Mouse (Mus musculus) neural tube, embryonic 13.5 days (tissue): Measurements from ENCODE around the gene Spryd4. TPM values are rescaled to one million over a fixed set of nuclear protein-coding genes. Genes with fewer than 3 reads are reported as not detected.
A peak's percentile ranks its signal among the peaks of the same experiment; 100 is the strongest.
"Not testable (repeated sequence)": the region's sequence is repeated elsewhere in the genome, so short reads cannot be mapped to it uniquely, and the experiment has no call there.

Experiments
- ATAC-seq: fragments of 200-750 bp; cut with Nextera tagmentation; 2 replicates; pipeline ENCODE4 v1.8.0; 2017; ENCODE audit warnings: low read depth, mild to moderate bottlenecking, moderate TSS enrichment, moderate library complexity
- H3K27ac ChIP-seq: fragments of 300-500 bp; sonication (generic); replicated peaks from 2 replicates; pipeline ENCODE4 v1.5.1; 2015; ENCODE audit warnings: moderate library complexity, mild to moderate bottlenecking, inconsistent platforms
- H3K27me3 ChIP-seq: fragments of 300-500 bp; sonication (generic); 2 replicates; pipeline ENCODE4 v1.6.1; 2015; ENCODE audit warnings: mild to moderate bottlenecking, inconsistent platforms
- H3K36me3 ChIP-seq: fragments of 300-500 bp; sonication (generic); 2 replicates; pipeline ENCODE4 v1.6.1; 2015; ENCODE audit warnings: mild to moderate bottlenecking, inconsistent platforms
- H3K4me1 ChIP-seq: fragments of 300-500 bp; sonication (generic); replicated peaks from 2 replicates; pipeline ENCODE4 v1.6.1; 2015; ENCODE audit warnings: inconsistent platforms
- H3K4me2 ChIP-seq: fragments of 300-500 bp; sonication (generic); 2 replicates; pipeline ENCODE4 v1.6.1; 2015; ENCODE audit warnings: inconsistent platforms, mild to moderate bottlenecking, moderate library complexity
- H3K4me3 ChIP-seq: fragments of 300-500 bp; sonication (generic); 2 replicates; pipeline ENCODE4 v1.5.1; 2015; ENCODE audit warnings: mild to moderate bottlenecking, inconsistent platforms
- H3K9ac ChIP-seq: fragments of 300-500 bp; sonication (generic); 2 replicates; pipeline ENCODE4 v1.6.1; 2015; ENCODE audit warnings: moderate library complexity, mild to moderate bottlenecking, inconsistent platforms
- H3K9me3 ChIP-seq: fragments of 300-500 bp; sonication (generic); 2 replicates; pipeline ENCODE4 v1.6.1; 2016; ENCODE audit warnings: inconsistent platforms
- WGBS: fragments of 180-500 bp; shearing (Covaris S2); methylation state at CpG from one replicate; pipeline ENCODE4 v1.1.7; 2015; 5-methylcytosine and 5-hydroxymethylcytosine counted together
- polyA plus RNA-seq: library from polyadenylated mRNA; unstranded; fragments of >200 nt; fragmentation: Nextera tagmentation; extraction: Ambion mirVana; gene quantifications from 2 replicates; pipeline ENCODE4 v1.2.1, GENCODE M21; 2015

The Spryd4 gene
- polyA plus RNA-seq, 1 experiment from 2014 or later, result 21.5 TPM

- 88% methylated on average over 4 of the region's 4 CpGs for WGBS
- peak; percentile 32; the same call in 1 of the 2 replicates for ATAC-seq
- Histone ChIP-seq H3K4me2 (no peak overlapping the region), H3K4me3 (no peak overlapping the region), H3K27ac (no peak overlapping the region), H3K4me1 (peaks cover 31% of the 10 kb centered on the region), H3K27me3 (no peaks in the 10 kb centered on the region), H3K36me3 (no peaks in the 10 kb centered on the region), H3K9me3 (no peaks in the 10 kb centered on the region), H3K9ac (no peak overlapping the region)
Observed at GRCm38 (mm10) chr10:128177316-128177715, 34.3 kb downstream of the Spryd4 start.

DNA sequence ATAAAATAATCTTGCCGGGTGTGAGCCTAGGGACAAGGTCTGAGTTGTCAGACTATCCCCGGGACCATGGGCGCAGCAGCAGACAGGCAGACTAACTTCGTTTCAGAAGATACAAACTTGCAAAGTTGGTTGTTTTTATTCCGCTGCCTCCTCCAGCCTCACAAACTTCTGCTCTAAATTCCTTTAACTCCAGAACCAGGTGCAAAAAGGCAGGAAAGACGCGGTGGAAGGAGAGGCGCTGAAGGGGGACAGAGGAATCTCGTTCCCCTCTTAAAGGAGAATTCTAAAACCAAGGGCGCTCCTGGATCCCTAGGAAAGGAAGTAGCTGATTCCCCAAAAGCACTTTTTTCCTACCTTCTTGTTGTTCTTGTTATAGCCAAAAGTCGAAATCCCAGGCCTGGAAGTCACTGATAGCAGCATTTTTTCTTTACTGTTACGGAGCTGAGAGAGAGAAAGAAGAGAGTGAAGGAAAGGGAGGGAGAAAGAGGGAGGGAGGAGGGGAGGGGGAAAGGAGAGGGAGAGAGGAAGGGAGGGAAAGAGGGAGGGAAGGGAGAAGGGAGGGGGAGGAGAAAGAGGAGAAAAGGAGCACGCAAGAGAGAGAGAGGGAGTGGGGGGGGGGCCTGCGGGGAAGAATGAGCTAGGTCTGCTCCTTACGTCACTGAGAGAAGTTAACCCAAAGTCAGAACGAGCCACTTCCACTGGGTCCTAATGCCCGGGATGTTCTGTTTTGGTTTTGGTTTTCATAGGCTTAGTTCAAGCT, 35.4 kb downstream of the Spryd4 start:
- ATAC-seq, result peak; percentile 87
- H3K27ac ChIP-seq, result peak overlapping the region; percentile 75
- peak overlapping the region; percentile 60 for H3K4me2 ChIP-seq
- H3K36me3 ChIP-seq, result no peaks in the 10 kb centered on the region
- no peaks in the 10 kb centered on the region for H3K9me3 ChIP-seq
- H3K4me1 ChIP-seq, result peaks cover 31% of the 10 kb centered on the region
- H3K9ac ChIP-seq, result peak overlapping the region; percentile 68
- H3K27me3 ChIP-seq, result no peaks in the 10 kb centered on the region
- under 1% methylated on average over 17 of the region's 17 CpGs for WGBS
- peak overlapping the region; percentile 48 for H3K4me3 ChIP-seq

- H3K4me1 ChIP-seq, result peaks cover 31% of the 10 kb centered on the region
- no peaks in the 10 kb centered on the region for H3K27me3 ChIP-seq
- H3K9ac ChIP-seq, result peak overlapping the region; percentile 68
- peak overlapping the region; percentile 48 for H3K4me3 ChIP-seq
- no peak for ATAC-seq
- H3K36me3 ChIP-seq, result no peaks in the 10 kb centered on the region
- H3K9me3 ChIP-seq, result no peaks in the 10 kb centered on the region
- WGBS, result 27% methylated on average over 3 of the region's 3 CpGs
- peak overlapping the region; percentile 60 for H3K4me2 ChIP-seq
- no peak overlapping the region for H3K27ac ChIP-seq
Observed at GRCm38 (mm10) chr10:128175302-128175701, 36.3 kb downstream of the Spryd4 start.

- not testable (repeated sequence) for H3K4me2 ChIP-seq, H3K27ac ChIP-seq, H3K9me3 ChIP-seq, H3K36me3 ChIP-seq, H3K27me3 ChIP-seq, H3K9ac ChIP-seq, ATAC-seq, H3K4me3 ChIP-seq
- H3K4me1 ChIP-seq, result peaks cover 26% of the 10 kb centered on the region
- WGBS, result 93% methylated on average over 10 of the region's 10 CpGs
Observed at GRCm38 (mm10) chr10:128171348-128171747, 40.3 kb downstream of the Spryd4 start.

DNA sequence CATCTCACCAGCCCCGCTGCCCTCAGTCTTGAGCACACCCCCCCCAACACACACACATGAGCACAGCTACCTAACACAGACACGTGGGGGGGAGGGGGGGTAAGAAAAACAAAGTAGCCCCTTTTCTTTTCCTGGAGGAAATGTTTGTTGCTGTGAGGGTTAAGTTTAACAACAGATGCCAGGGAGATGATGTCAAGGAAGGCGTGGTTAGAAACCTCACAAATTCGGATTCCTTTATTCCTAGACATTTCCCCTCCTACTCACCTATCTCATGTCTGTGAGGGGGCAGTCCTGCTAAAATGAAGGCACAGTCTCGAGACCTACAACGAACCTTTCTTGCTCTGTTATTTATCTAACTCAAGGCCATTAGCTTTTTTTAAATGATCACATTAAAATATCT, 44.5 kb downstream of the Spryd4 start:
- no peaks in the 10 kb centered on the region for H3K36me3 ChIP-seq
- H3K27ac ChIP-seq, result no peak overlapping the region
- H3K4me2 ChIP-seq, result no peak overlapping the region
- no peak overlapping the region for H3K9ac ChIP-seq
- no peaks in the 10 kb centered on the region for H3K9me3 ChIP-seq
- no peak overlapping the region for H3K4me3 ChIP-seq
- no peak for ATAC-seq
- H3K4me1 ChIP-seq, result no peaks in the 10 kb centered on the region
- WGBS, result 67% methylated on average over 6 of the region's 6 CpGs
- no peaks in the 10 kb centered on the region for H3K27me3 ChIP-seq

GRCm38 (mm10) chr10:128165726-128166125, 45.9 kb downstream of the Spryd4 start:
- H3K27ac ChIP-seq, ATAC-seq, H3K4me2 ChIP-seq, H3K9ac ChIP-seq, H3K4me1 ChIP-seq, H3K27me3 ChIP-seq, H3K9me3 ChIP-seq, H3K4me3 ChIP-seq, H3K36me3 ChIP-seq: not testable (repeated sequence)
- 75% methylated on average over 2 of the region's 3 CpGs for WGBS

Other genes with a start within 250 kb of the Spryd4 start
- gene Hsd17b6, start 204.2 kb downstream of the Spryd4 start, polyA plus RNA-seq, result not detected in 2 replicates
- gene Prim1, start 196.6 kb downstream of the Spryd4 start, polyA plus RNA-seq, result 32.1 and 35.9 TPM in 2 replicates
- 612 and 618 TPM in 2 replicates for gene Naca, start 176.2 kb downstream of the Spryd4 start, polyA plus RNA-seq
- gene Ptges3, start 152.9 kb downstream of the Spryd4 start, polyA plus RNA-seq, result 448 and 456 TPM in 2 replicates
- 2,119 and 2,171 TPM in 2 replicates for gene Atp5b, start 128.5 kb downstream of the Spryd4 start, polyA plus RNA-seq
- gene Baz2a, start 120.2 kb downstream of the Spryd4 start, polyA plus RNA-seq, result 10.9 and 12.2 TPM in 2 replicates
- 12.4 and 12.7 TPM in 2 replicates for gene Rbms2, start 31.5 kb downstream of the Spryd4 start, polyA plus RNA-seq
- gene Gls2, start 17.4 kb downstream of the Spryd4 start, polyA plus RNA-seq, result 1.1 and 1.7 TPM in 2 replicates
- not detected in 2 replicates for gene Mip, start 14.0 kb upstream of the Spryd4 start, polyA plus RNA-seq
- 24.0 and 31.2 TPM in 2 replicates for gene Timeless, start 20.3 kb upstream of the Spryd4 start, polyA plus RNA-seq
- gene Apon, start 42.3 kb upstream of the Spryd4 start, polyA plus RNA-seq, result 0.17 and 0.32 TPM in 2 replicates
- gene Apof, start 56.9 kb upstream of the Spryd4 start, polyA plus RNA-seq, result not detected in 2 replicates
- gene Stat2, start 58.8 kb upstream of the Spryd4 start, polyA plus RNA-seq, result 22.6 and 23.7 TPM in 2 replicates
- 0.25 and 0.38 TPM in 2 replicates for gene Il23a, start 86.9 kb upstream of the Spryd4 start, polyA plus RNA-seq
- 22.2 and 24.3 TPM in 2 replicates for gene Pan2, start 91.5 kb upstream of the Spryd4 start, polyA plus RNA-seq
- 221 and 241 TPM in 2 replicates for gene Cnpy2, start 110.7 kb upstream of the Spryd4 start, polyA plus RNA-seq
- 228 and 239 TPM in 2 replicates for gene Cs, start 125.9 kb upstream of the Spryd4 start, polyA plus RNA-seq
- 34.9 and 41.0 TPM in 2 replicates for gene Coq10a, start 157.2 kb upstream of the Spryd4 start, polyA plus RNA-seq
- 9.5 and 12.1 TPM in 2 replicates for gene Ankrd52, start 165.3 kb upstream of the Spryd4 start, polyA plus RNA-seq
- gene Slc39a5, start 189.4 kb upstream of the Spryd4 start, polyA plus RNA-seq, result not detected in 2 replicates
- 124 and 129 TPM in 2 replicates for gene Nabp2, start 199.7 kb upstream of the Spryd4 start, polyA plus RNA-seq
- 73.4 and 74.3 TPM in 2 replicates for gene Rnf41, start 199.8 kb upstream of the Spryd4 start, polyA plus RNA-seq
- 176 and 184 TPM in 2 replicates for gene Smarcc2, start 247.4 kb upstream of the Spryd4 start, polyA plus RNA-seq